Mouse (Mus musculus) midbrain, embryonic 15.5 days (tissue): Measurements from ENCODE around the gene Klhl28. TPM values are rescaled to one million over a fixed set of nuclear protein-coding genes. Genes with fewer than 3 reads are reported as not detected.

ENCODE experiments used
- ATAC-seq: fragments of 200-750 bp; cut with Nextera tagmentation; replicated peaks from 2 replicates; pipeline ENCODE4 v1.8.0; 2017; ENCODE audit warnings: moderate TSS enrichment
- H3K27ac ChIP-seq: fragments of 300-500 bp; sonication (generic); 2 replicates; pipeline ENCODE4 v1.5.1; 2015; ENCODE audit warnings: mild to moderate bottlenecking, inconsistent platforms
- H3K27me3 ChIP-seq: fragments of 300-500 bp; sonication (generic); replicated peaks from 2 replicates; pipeline ENCODE4 v1.6.1; 2015; ENCODE audit warnings: inconsistent platforms
- H3K36me3 ChIP-seq: fragments of 300-500 bp; sonication (generic); replicated peaks from 2 replicates; pipeline ENCODE4 v1.6.1; 2015; ENCODE audit warnings: inconsistent platforms
- H3K4me1 ChIP-seq: fragments of 300-500 bp; sonication (generic); 2 replicates; pipeline ENCODE4 v1.6.1; 2015; ENCODE audit warnings: inconsistent platforms
- H3K4me2 ChIP-seq: fragments of 300-500 bp; sonication (generic); 2 replicates; pipeline ENCODE4 v1.6.1; 2015; ENCODE audit warnings: inconsistent platforms, mild to moderate bottlenecking, moderate library complexity
- H3K4me3 ChIP-seq: fragments of 300-500 bp; sonication (generic); 2 replicates; pipeline ENCODE4 v1.5.1; 2015; ENCODE audit warnings: mild to moderate bottlenecking, inconsistent platforms
- H3K9ac ChIP-seq: fragments of 300-500 bp; sonication (generic); 2 replicates; pipeline ENCODE4 v1.6.1; 2015; ENCODE audit warnings: mild to moderate bottlenecking, inconsistent platforms
- H3K9me3 ChIP-seq: fragments of 300-500 bp; sonication (generic); 2 replicates; pipeline ENCODE4 v1.6.1; 2016; ENCODE audit warnings: inconsistent platforms
- WGBS: fragments of 180-500 bp; shearing (Covaris S2); methylation state at CpG from one replicate; pipeline ENCODE4 v1.1.7; 2015; ENCODE audit warnings: mixed read lengths; 5-methylcytosine and 5-hydroxymethylcytosine counted together
- polyA plus RNA-seq: library from polyadenylated mRNA; unstranded; fragments of >200 nt; fragmentation: Nextera tagmentation; extraction: Ambion mirVana; gene quantifications from 2 replicates; pipeline ENCODE4 v1.2.1, GENCODE M21; 2015

Klhl28 gene
- polyA plus RNA-seq, 1 experiment from 2014 or later: 27.2 TPM

GRCm38 (mm10) chr12:64937493-64937892, 27.8 kb downstream of the Klhl28 start:
- Histone ChIP-seq H3K36me3 (no peaks in the 10 kb centered on the region), H3K4me2 (no peak overlapping the region), H3K4me3 (no peak overlapping the region), H3K27ac (no peak overlapping the region), H3K9me3 (no peaks in the 10 kb centered on the region), H3K9ac (no peak overlapping the region), H3K4me1 (no peaks in the 10 kb centered on the region), H3K27me3 (no peaks in the 10 kb centered on the region)
- no peak for ATAC-seq
- WGBS: 84% methylated on average over 2 of the region's 2 CpGs

GRCm38 (mm10) chr12:64917578-64918471, 47.5 kb downstream of the Klhl28 start, which contains the start of gene Gm527:
TSS of gene Gm527 (plus strand) at chr12:64917906.
- peak within 1 kb of the TSS; percentile 80 for H3K9ac ChIP-seq
- peak; percentile 100 for ATAC-seq
- under 1% methylated on average over 80 of the region's 93 CpGs for WGBS
- H3K9me3 ChIP-seq: no peaks in the 10 kb centered on the region
- H3K4me3 ChIP-seq: peak within 1 kb of the TSS; percentile 75
- H3K4me1 ChIP-seq: peaks cover 14% of the 10 kb centered on the region
- H3K36me3 ChIP-seq: peaks cover 4% of the 10 kb centered on the region; the same call in 1 of the 2 replicates
- H3K4me2 ChIP-seq: peak within 1 kb of the TSS; percentile 70
- peak within 1 kb of the TSS; percentile 83 for H3K27ac ChIP-seq
- H3K27me3 ChIP-seq: no peaks in the 10 kb centered on the region

GRCm38 (mm10) chr12:64916735-64917134, 48.6 kb downstream of the Klhl28 start:
- H3K36me3 ChIP-seq: no peaks in the 10 kb centered on the region; the same call in 1 of the 2 replicates
- ATAC-seq: no peak
- H3K9ac ChIP-seq: no peak overlapping the region
- H3K9me3 ChIP-seq: no peaks in the 10 kb centered on the region
- no peaks in the 10 kb centered on the region for H3K27me3 ChIP-seq
- no peak overlapping the region for H3K27ac ChIP-seq
- H3K4me3 ChIP-seq: no peak overlapping the region
- peaks cover 14% of the 10 kb centered on the region for H3K4me1 ChIP-seq
- H3K4me2 ChIP-seq: no peak overlapping the region

GRCm38 (mm10) chr12:64912996-64913395, 52.3 kb downstream of the Klhl28 start:
- WGBS: 71% methylated on average over 6 of the region's 6 CpGs
- H3K4me1 ChIP-seq: 0 out of 2 replicates have a peak, but pooled peaks cover 3% of the 10 kb centered on the region
- H3K4me3 ChIP-seq: no peak overlapping the region
- H3K27ac ChIP-seq: no peak overlapping the region
- no peak overlapping the region for H3K9ac ChIP-seq
- no peaks in the 10 kb centered on the region for H3K36me3 ChIP-seq
- no peak overlapping the region for H3K4me2 ChIP-seq
- H3K27me3 ChIP-seq: no peaks in the 10 kb centered on the region
- no peak for ATAC-seq
- H3K9me3 ChIP-seq: no peaks in the 10 kb centered on the region

- H3K27me3 ChIP-seq: no peaks in the 10 kb centered on the region
- H3K9ac ChIP-seq: no peak overlapping the region
- ATAC-seq: no peak
- no peak overlapping the region for H3K4me2 ChIP-seq
- no peak overlapping the region for H3K4me3 ChIP-seq
- 75% methylated on average over 8 of the region's 8 CpGs for WGBS
- no peak overlapping the region for H3K27ac ChIP-seq
- H3K36me3 ChIP-seq: no peaks in the 10 kb centered on the region
- no peaks in the 10 kb centered on the region for H3K4me1 ChIP-seq
- no peaks in the 10 kb centered on the region for H3K9me3 ChIP-seq
Observed at GRCm38 (mm10) chr12:64903186-64903585, 62.1 kb downstream of the Klhl28 start.

GRCm38 (mm10) chr12:64902506-64902905, 62.8 kb downstream of the Klhl28 start:
- H3K27ac ChIP-seq: no peak overlapping the region
- H3K27me3 ChIP-seq: no peaks in the 10 kb centered on the region
- peak; percentile 6; the same call in 1 of the 2 replicates for ATAC-seq
- 57% methylated on average over 8 of the region's 8 CpGs for WGBS
- H3K4me1 ChIP-seq: no peaks in the 10 kb centered on the region
- no peaks in the 10 kb centered on the region for H3K9me3 ChIP-seq
- no peak overlapping the region for H3K9ac ChIP-seq
- no peak overlapping the region for H3K4me2 ChIP-seq
- H3K36me3 ChIP-seq: no peaks in the 10 kb centered on the region
- no peak overlapping the region for H3K4me3 ChIP-seq

GRCm38 (mm10) chr12:64897060-64897730, 68.1 kb downstream of the Klhl28 start:
- Histone ChIP-seq H3K27ac (no peak overlapping the region), H3K9ac (no peak overlapping the region), H3K9me3 (no peaks in the 10 kb centered on the region), H3K4me1 (no peaks in the 10 kb centered on the region), H3K4me2 (no peak overlapping the region), H3K36me3 (no peaks in the 10 kb centered on the region), H3K4me3 (no peak overlapping the region), H3K27me3 (no peaks in the 10 kb centered on the region)
- 44% methylated on average over 4 of the region's 4 CpGs for WGBS
- peak; percentile 85 for ATAC-seq

Other genes with a start within 250 kb of the Klhl28 start
- gene Gm527, start 47.6 kb downstream of the Klhl28 start, polyA plus RNA-seq: 1.7 and 2.4 TPM in 2 replicates
- gene Togaram1, start 270 bp upstream of the Klhl28 start, polyA plus RNA-seq: 19.1 and 25.4 TPM in 2 replicates
- 49.8 and 52.2 TPM in 2 replicates for gene Prpf39, start 70.8 kb upstream of the Klhl28 start, polyA plus RNA-seq
- 353 and 367 TPM in 2 replicates for gene Fkbp3, start 108.5 kb upstream of the Klhl28 start, polyA plus RNA-seq
- gene Fancm, start 110.1 kb upstream of the Klhl28 start, polyA plus RNA-seq: 6.0 and 7.9 TPM in 2 replicates
- gene Mis18bp1, start 207.1 kb upstream of the Klhl28 start, polyA plus RNA-seq: 8.2 and 9.1 TPM in 2 replicates